ENCODE assay signal across 24 mouse cellular contexts in genomic region chr13:74145983-74146622, GRCm38 (mm10). TPM values are rescaled to one million over a fixed set of nuclear protein-coding genes. Genes with fewer than 3 reads are reported as not detected.
DNase-seq lines count a peak whose midpoint lies in the region; ATAC-seq and TF ChIP-seq lines count a peak whose summit lies in the region.
"Had no signal": no experiment of that assay in that cellular context is flagged by ENCODE, and none has a peak within 500 bp of the region (broad histone marks: within the 10 kb centered on the region; RNA-seq: fewer than 3 reads in every experiment).

No protein-coding gene starts in this region.

- peak; percentile 47 for ATAC-seq in cerebellum, adult (ENCODE audit: insufficient number of reproducible peaks, low FRiP score, low TSS enrichment)
- ATAC-seq: CD4-positive, CD25-positive, alpha-beta regulatory T cell, adult 4 months; lung, postnatal 0 days; midbrain, embryonic 15.5 days had no signal

- 82% methylated on average over 3 of the region's 3 CpGs for WGBS in small intestine, adult 2 months

- no peak for TF ChIP-seq CTCF in small intestine, adult 2 months (IDR thresholded peaks at IDR 0.05; ENCODE audit: extremely low read depth, insufficient read length, insufficient replicate concordance, low read depth, low read length)

- peaks cover 2% of the 10 kb centered on the region; the same call in 1 of the 2 replicates for H3K36me3 ChIP-seq in small intestine, adult 2 months (ENCODE audit: control insufficient read depth, insufficient read depth, low read length)
- H3K36me3 ChIP-seq: embryonic facial prominence, embryonic 15.5 days; forebrain, embryonic 10.5 days; G1E; heart, embryonic 12.5 days; liver, embryonic 15.5 days; midbrain, embryonic 15.5 days had no signal

- no peak for DNase-seq in cerebellum, postnatal 4 days (ENCODE audit: low spot score in 2 of 2)
- peak; percentile 15 for DNase-seq in left cerebral cortex, postnatal 4 days
- DNase-seq in left cerebral cortex, adult 18-20 months (ENCODE audit: low spot score in 2 of 2): no peak
- DNase-seq in cerebellum, postnatal 10 days: peak; percentile 78 to 88
- DNase-seq in adrenal gland, postnatal 36 days: no peak
- DNase-seq in frontal cortex, postnatal 14 days (ENCODE audit: low spot score in 2 of 2): no peak
- DNase-seq: embryo, embryonic 11 days; kidney, adult 11 months; retina, postnatal 1 day; right cerebral cortex, postnatal 4 days; thymus, postnatal 25 days had no signal

- H3K4me1 ChIP-seq in small intestine, adult 2 months (ENCODE audit: control insufficient read depth, insufficient read depth, insufficient read length, low read length): peaks cover 10% of the 10 kb centered on the region
- H3K4me1 ChIP-seq: embryonic facial prominence, embryonic 15.5 days; forebrain, embryonic 10.5 days; heart, embryonic 12.5 days; midbrain, embryonic 15.5 days had no signal

- intact Hi-C loops in left cerebral cortex, postnatal 4 days (cut with DNase I): no loop called here

- no peaks in the 10 kb centered on the region for H3K27me3 ChIP-seq in small intestine, adult 2 months (ENCODE audit: control insufficient read depth, insufficient read depth, low read length)
- H3K27me3 ChIP-seq: embryonic facial prominence, embryonic 15.5 days; heart, embryonic 12.5 days; liver, embryonic 15.5 days; midbrain, embryonic 15.5 days had no signal

- no peak for TF ChIP-seq POLR2A in small intestine, adult 2 months (IDR thresholded peaks at IDR 0.05; ENCODE audit: low read depth, low read length)

- no peak overlapping the region for H3K4me3 ChIP-seq in small intestine, adult 2 months (ENCODE audit: low read depth, low read length)
- H3K4me3 ChIP-seq: embryonic facial prominence, embryonic 15.5 days; forebrain, embryonic 10.5 days; heart, embryonic 12.5 days; liver, embryonic 15.5 days; megakaryocyte, embryonic 14.5 days; midbrain, embryonic 15.5 days had no signal

- 0 out of 2 replicates have a peak overlapping the region, but pooled peaks have one; percentile 15 for H3K27ac ChIP-seq in small intestine, adult 2 months (ENCODE audit: insufficient read depth, low read depth, low read length)
- H3K27ac ChIP-seq: embryonic facial prominence, embryonic 15.5 days; forebrain, embryonic 10.5 days; liver, embryonic 15.5 days; midbrain, embryonic 15.5 days had no signal

RNA-seq across cellular contexts. Expression of gene Slc9a3, which starts 24.8 kb away (rescaled TPM):
- 1 to 10 TPM in 1 of 2 experiments, under 1 TPM in 1; 0.42 to 1.2 TPM for total RNA-seq in left cerebral cortex, postnatal 4 days (2021)
- 1 to 10 TPM; 1.6 to 2.3 TPM for total RNA-seq in left cerebral cortex, adult 18-20 months (2021)
- 93.4 and 151 TPM in 2 replicates for polyA plus RNA-seq in small intestine, adult 2 months (2012; rRNA removed)
- under 1 TPM; 0.10 to 0.20 TPM for total RNA-seq in adrenal gland, postnatal 36 days (2021)
- total RNA-seq: granulocyte monocyte progenitor cell, adult 5-6 weeks; neutrophil, adult 5-6 weeks had no signal
- polyA plus RNA-seq: CD4-positive, CD25-positive, alpha-beta regulatory T cell, adult 4 months; forebrain, embryonic 10.5 days; G1E; heart, embryonic 12.5 days; liver, embryonic 15.5 days; lung, postnatal 0 days had no signal

Comparison
In these comparisons a context has a peak if more than half of its experiments do, and no peak if none do; other contexts are left out.
1. DNase-seq: peak in left cerebral cortex, postnatal 4 days (single experiment) and cerebellum, postnatal 10 days (2 of 2); none in cerebellum, postnatal 4 days (0 of 2), left cerebral cortex, adult 18-20 months (0 of 2), adrenal gland, postnatal 36 days (0 of 2) and frontal cortex, postnatal 14 days (0 of 2).